Mouse (Mus musculus): ENCODE measurements around the gene Sik3.

Sik3 gene

GRCm38 (mm10) chr9:46015831-46016230 lies 3.2 kb downstream of the Sik3 start:
- DNase-seq (ENCODE audit: low read depth, low spot score): no peak

GRCm38 (mm10) chr9:46016417-46016816 lies 3.8 kb downstream of the Sik3 start:
- no peak for DNase-seq (ENCODE audit: low read depth, low spot score)

DNA sequence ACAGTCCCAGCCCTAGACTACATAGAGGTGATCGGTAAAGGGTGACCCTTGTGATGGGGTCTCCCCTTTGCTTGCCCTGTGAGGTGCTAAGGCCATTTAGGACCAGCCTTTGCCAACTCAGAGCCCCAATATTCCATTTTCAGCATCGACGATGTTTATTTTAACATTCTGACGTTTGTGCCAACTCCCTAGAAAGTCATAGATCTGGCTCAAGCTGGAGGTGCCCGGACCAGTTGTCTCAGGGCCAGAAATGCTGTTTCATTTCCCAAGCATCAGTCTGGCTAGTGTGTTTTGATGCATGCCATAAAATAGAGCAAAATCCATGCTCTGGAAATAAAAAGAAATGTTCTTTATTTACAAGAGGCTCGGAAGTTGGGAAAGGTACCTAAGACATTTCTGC lies 5.7 kb downstream of the Sik3 start:
- no peak for DNase-seq (ENCODE audit: low read depth, low spot score)

DNA sequence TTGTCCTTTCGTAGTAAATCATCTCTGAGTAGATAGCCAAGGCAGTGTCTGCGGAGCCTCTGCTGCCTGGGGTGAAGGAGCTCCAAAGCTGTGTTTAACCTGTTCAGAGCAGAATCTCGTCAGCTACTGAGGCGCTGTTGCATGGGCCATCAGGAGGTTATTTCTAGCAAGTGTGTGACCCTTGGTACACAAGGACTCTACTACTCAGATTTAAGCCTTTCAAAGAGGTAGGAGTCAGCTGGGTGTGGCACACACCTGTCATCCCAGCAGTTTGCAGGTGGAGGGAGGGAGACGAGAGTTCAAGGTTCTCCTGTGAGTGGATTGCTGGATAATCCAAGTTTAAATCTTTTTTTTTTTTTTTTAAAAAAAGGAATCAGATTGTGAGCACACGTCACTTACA lies 7.4 kb downstream of the Sik3 start:
- peak; percentile 20 for DNase-seq (ENCODE audit: low read depth, low spot score)

DNA sequence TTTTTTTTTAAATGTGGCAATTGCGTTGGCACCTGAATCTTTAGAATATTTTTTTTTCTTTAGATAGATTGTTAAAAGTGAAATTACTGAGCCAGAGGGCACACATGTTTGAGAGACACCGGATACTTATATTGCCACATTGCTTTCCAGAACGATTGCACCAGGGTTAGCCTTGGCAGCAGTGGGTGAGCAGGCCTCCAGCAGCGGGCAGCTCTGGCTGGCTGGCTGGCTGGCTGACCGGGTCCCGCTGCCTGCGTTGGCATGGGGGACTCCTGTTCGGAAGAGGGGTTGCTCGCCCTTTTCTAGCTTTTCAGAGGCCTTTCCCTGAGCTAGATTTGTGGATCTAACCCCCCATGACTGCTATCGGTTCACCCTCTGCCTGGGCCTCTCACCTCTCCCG lies 11.0 kb downstream of the Sik3 start:
- no peak for DNase-seq (ENCODE audit: low read depth, low spot score)

- peak; percentile 47 for DNase-seq (ENCODE audit: low read depth, low spot score)
Observed at GRCm38 (mm10) chr9:46026058-46026849, 13.6 kb downstream of the Sik3 start.

GRCm38 (mm10) chr9:46027994-46028393 lies 15.4 kb downstream of the Sik3 start:
- DNase-seq (ENCODE audit: low read depth, low spot score): no peak

GRCm38 (mm10) chr9:46029534-46029933 lies 16.9 kb downstream of the Sik3 start:
- no peak for DNase-seq (ENCODE audit: low read depth, low spot score)

DNA sequence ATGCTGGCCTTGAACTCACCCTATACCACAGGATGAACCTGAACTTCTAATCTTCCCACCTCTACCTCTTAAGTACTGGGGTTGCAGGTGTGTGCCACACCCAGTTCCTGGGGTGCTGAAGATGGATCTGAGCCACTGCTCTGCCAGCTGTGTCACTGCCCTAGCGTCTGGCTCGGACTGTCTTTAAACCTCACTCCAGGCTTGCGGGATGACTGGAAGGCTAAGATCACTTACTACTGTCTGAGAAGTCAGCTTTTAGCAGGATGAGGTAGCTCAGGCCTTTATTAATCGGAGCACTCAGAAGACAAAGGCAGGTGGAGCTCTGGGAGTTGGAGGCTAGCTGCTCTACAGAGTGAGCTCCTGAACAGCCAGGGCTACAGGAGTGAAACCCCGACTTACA lies 17.6 kb downstream of the Sik3 start:
- no peak for DNase-seq (ENCODE audit: low read depth, low spot score)

DNA sequence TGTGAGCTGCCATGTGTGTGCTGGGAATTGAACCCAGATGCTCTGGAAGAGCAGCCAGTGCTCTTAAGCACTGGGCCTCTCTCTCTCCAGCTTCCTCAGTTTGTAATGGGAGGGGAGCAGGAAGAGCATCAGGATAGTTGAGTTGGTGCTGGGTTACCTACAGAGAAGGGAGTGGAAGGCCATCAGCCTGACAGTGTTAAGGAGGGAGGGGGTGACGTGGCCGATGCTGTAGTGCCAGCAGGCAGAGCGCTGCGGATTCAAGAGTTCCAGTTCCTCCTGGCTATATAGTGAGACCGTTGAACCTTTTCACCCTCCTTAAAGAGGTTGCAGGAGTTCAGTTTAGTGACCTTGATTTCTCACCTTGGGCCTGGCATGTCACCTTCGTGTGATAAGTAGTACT lies 18.3 kb downstream of the Sik3 start:
- no peak for DNase-seq (ENCODE audit: low read depth, low spot score)

DNA sequence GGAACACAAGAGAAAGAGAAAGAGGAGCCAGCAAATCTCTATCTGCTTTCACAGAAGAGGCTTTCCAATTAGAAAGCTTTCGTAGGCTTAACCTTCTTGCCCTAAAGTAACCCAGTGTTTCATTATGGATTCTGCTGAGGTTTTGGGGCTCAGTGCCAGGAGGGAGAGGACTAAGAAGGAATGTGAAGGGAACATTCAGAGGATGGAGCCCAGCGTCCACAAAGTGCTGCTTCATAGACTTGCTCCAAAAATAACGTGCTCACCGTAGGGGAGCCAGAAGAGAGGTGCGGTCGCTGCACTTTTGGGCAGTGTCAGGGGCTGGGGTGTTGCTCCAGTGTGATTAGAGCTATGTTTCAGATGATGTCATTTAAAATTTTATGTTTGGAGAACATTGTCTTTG lies 19.6 kb downstream of the Sik3 start:
- no peak for DNase-seq (ENCODE audit: low read depth, low spot score)

- DNase-seq (ENCODE audit: low read depth, low spot score): no peak
Observed at GRCm38 (mm10) chr9:46033058-46033457, 20.4 kb downstream of the Sik3 start.

- peak; percentile 29 for DNase-seq (ENCODE audit: low read depth, low spot score)
Observed at GRCm38 (mm10) chr9:46033862-46034261, 21.2 kb downstream of the Sik3 start.

- DNase-seq (ENCODE audit: low read depth, low spot score): no peak
Observed at GRCm38 (mm10) chr9:46035290-46035871, 22.8 kb downstream of the Sik3 start.

DNA sequence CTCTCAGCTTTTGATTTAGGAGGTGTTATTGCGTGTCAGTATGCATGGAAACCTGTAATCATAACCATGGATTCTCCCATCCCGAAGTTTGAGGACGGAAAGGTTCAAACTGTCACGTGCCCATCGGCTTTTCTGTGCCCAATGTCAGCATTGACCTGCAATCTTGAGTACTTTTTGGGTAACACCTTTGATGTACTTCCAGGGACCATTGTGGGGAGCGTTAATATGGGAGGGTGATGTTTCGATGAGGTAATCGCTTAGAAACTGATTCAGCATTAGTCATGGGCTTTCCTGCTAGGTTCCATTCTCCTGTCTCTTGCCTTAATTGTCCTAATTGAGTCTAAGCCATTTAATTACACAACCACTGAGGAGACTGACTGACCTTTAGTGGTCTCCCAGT lies 24.3 kb downstream of the Sik3 start:
- DNase-seq (ENCODE audit: low read depth, low spot score): no peak

GRCm38 (mm10) chr9:46038786-46039185 lies 26.2 kb downstream of the Sik3 start:
- no peak for DNase-seq (ENCODE audit: low read depth, low spot score)

GRCm38 (mm10) chr9:46041186-46041585 lies 28.6 kb downstream of the Sik3 start:
- no peak for DNase-seq (ENCODE audit: low read depth, low spot score)

GRCm38 (mm10) chr9:46042387-46042786 lies 29.8 kb downstream of the Sik3 start:
- peak; percentile 55 for DNase-seq (ENCODE audit: low read depth, low spot score)

- DNase-seq (ENCODE audit: low read depth, low spot score): no peak
Observed at GRCm38 (mm10) chr9:46043626-46044025, 31.0 kb downstream of the Sik3 start.

DNA sequence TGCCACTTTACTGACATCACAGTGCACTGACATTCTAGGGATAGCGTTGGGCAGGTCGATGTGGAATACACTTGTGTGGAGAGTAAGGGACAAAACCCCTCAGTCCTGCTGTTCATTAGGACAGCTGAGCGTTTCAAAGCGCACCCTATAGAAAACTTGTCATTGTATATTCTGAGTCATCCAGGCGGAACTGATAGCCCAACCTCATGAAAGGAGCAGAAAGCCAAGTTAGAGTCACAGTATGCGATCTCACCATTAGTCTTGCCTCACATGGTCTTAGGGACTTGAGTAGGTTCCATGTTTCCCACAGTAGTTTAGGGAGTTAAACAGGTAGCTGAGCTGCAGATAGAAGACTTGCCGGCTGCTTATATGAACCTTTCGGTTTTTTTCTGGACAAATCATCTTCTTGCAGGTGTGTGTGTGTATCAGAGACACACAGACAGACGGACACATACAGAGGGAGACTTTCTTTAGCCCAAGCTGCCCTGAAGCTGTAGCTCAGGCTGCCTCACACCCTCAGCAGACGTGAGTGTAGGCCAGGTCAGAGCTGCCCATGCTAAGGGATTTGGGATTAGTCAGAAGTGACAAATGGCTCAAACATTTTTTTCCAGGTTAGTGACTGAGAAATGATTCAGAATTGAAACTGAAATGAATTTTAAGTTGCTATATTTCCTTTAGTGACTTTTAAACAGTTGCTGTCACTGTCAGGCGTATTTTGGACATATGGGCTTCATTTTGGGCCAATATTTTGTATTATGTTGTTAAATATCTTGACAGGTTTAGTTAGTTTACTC lies 34.3 kb downstream of the Sik3 start:
- no peak for DNase-seq (ENCODE audit: low read depth, low spot score)

- DNase-seq (ENCODE audit: low read depth, low spot score): no peak
Observed at GRCm38 (mm10) chr9:46049525-46049924, 36.9 kb downstream of the Sik3 start.

- no peak for DNase-seq (ENCODE audit: low read depth, low spot score)
Observed at GRCm38 (mm10) chr9:46050203-46050602, 37.6 kb downstream of the Sik3 start.
